Mouse (Mus musculus): ENCODE measurements around the gene Adgra1. TPM values are rescaled to one million over a fixed set of nuclear protein-coding genes. Genes with fewer than 3 reads are reported as not detected.

Adgra1 gene
- polyA plus RNA-seq, 1 experiment, result 21.5 TPM

DNA sequence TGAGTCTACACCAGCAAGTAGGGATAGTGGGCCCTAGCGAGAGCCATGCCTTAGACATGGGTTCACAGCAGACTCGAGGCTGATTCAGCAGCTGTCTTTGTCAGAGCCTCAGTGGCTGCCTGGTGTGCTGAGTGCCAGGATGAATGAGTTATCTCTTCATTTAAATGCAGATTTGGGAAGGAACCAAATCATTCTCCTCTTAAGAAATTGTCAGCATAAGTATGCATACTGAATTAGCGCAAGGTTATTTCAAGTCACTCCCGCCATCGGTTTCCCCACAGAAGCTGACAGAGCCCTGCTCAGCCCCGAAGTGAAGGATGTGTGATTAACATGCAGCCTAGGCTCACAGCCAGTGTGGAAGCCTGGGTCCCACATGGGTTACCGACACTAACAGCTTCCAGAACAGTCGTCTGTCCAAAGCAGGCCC, 27.8 kb upstream of the Adgra1 start:
- no peak for DNase-seq
- no peak overlapping the region for H3K27ac ChIP-seq (ENCODE audit: insufficient read depth, low read length)
- no peaks in the 10 kb centered on the region for H3K27me3 ChIP-seq (ENCODE audit: control insufficient read depth, insufficient read depth, low read length)
- H3K4me1 ChIP-seq (ENCODE audit: control insufficient read depth, insufficient read depth, low read length), result no peaks in the 10 kb centered on the region
- 33% methylated on average over 8 of the region's 8 CpGs for WGBS
- TF ChIP-seq POLR2A (IDR thresholded peaks at IDR 0.05; ENCODE audit: borderline replicate concordance, insufficient read depth, low read length) (no peak), CTCF (IDR thresholded peaks at IDR 0.05; ENCODE audit: borderline replicate concordance, insufficient read depth, low read depth, low read length) (no peak)
- no peak overlapping the region for H3K4me3 ChIP-seq (replicated peaks; ENCODE audit: insufficient read depth, low read depth, low read length)

DNA sequence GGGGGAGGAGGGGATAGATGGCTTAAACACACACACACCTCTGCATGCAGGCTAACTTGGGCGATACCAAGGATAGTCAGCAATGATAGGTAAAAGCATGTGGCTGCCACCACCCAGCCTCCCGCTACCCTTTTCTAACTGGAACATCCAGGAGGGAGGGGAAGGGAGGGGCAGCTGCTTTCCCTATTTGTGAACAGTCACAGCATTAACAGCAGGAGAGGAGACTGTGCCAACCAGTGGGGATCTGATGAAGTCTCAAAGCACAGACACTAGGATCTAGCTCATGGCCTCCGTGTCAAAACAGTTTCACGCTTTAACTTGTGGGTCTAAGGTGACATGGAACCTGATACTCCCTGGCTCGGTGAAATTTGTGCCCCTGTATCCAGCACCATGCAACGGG, 23.9 kb upstream of the Adgra1 start:
- WGBS, result 39% methylated on average over 6 of the region's 6 CpGs
- H3K4me1 ChIP-seq (ENCODE audit: control insufficient read depth, insufficient read depth, low read length), result peaks cover 3% of the 10 kb centered on the region; the same call in 1 of the 2 replicates
- TF ChIP-seq POLR2A (IDR thresholded peaks at IDR 0.05; ENCODE audit: borderline replicate concordance, insufficient read depth, low read length) (no peak), CTCF (IDR thresholded peaks at IDR 0.05; ENCODE audit: borderline replicate concordance, insufficient read depth, low read depth, low read length) (no peak)

DNA sequence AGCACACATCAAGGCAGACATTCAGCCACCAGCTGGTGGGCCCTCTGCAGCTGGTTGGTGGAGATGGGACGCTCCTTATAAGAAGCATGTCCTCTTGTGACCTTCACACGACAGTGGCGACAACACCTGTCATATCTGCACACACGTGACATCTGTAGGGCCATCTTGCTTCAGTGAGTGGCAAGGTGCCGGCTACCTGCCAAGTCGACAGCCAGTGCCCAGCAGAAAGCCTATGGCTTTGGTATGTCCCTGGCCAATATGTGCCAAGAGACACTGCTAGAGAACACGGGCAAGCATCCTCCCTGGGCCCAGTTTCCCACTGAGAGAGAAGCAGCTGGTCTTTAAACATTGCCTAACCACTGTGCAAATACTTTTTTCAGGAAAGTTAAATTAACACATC, 22.3 kb upstream of the Adgra1 start:
- 30% methylated on average over 7 of the region's 7 CpGs for WGBS

More for the DNA sequence above, 23.9 kb upstream of the Adgra1 start:
- H3K27ac ChIP-seq (ENCODE audit: insufficient read depth, low read length), result no peak overlapping the region
- no peak overlapping the region for H3K4me3 ChIP-seq (replicated peaks; ENCODE audit: insufficient read depth, low read depth, low read length)
- no peaks in the 10 kb centered on the region for H3K27me3 ChIP-seq (ENCODE audit: control insufficient read depth, insufficient read depth, low read length)
- no peak for DNase-seq

DNA sequence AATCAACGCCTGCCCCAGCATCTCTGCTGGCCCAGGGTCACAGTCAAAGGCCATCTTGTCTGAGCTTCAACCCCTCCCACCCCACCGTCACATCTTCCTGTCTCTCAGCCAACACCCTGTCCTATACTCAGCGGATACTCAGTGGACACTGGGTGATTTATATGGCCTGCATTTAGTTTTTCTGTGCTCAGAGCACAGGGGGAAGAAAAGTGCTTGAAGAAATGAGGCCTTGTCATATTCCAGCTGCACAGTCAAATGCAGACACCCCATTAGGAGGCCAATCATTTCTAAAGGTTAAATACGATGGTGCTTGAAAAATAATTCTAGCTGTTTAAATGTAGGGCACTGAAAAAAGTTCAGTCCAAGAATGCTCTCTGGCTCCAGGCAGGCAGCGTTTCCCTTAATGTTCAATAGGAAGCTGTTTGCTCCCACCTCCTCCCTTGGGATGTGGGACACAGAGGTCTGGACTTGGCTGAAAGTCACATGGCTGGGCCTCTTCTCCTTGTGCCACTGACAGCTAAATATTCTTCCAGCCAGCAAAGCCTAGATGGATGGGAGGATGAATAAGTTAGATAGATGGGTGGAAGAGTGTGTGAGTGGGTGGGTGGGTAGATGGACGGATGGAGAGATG, 20.3 kb upstream of the Adgra1 start:
- no peak for DNase-seq
- H3K4me3 ChIP-seq (replicated peaks; ENCODE audit: insufficient read depth, low read depth, low read length), result no peak overlapping the region
- H3K27me3 ChIP-seq (ENCODE audit: control insufficient read depth, insufficient read depth, low read length), result no peaks in the 10 kb centered on the region
- H3K4me1 ChIP-seq (ENCODE audit: control insufficient read depth, insufficient read depth, low read length), result peaks cover 3% of the 10 kb centered on the region; the same call in 1 of the 2 replicates
- 89% methylated on average over 6 of the region's 6 CpGs for WGBS
- no peak overlapping the region for H3K27ac ChIP-seq (ENCODE audit: insufficient read depth, low read length)
- TF ChIP-seq CTCF (IDR thresholded peaks at IDR 0.05; ENCODE audit: borderline replicate concordance, insufficient read depth, low read depth, low read length) (no peak), POLR2A (IDR thresholded peaks at IDR 0.05; ENCODE audit: borderline replicate concordance, insufficient read depth, low read length) (no peak)

More for the DNA sequence above, 22.3 kb upstream of the Adgra1 start:
- H3K4me3 ChIP-seq (replicated peaks; ENCODE audit: insufficient read depth, low read depth, low read length), result no peak overlapping the region
- peaks cover 3% of the 10 kb centered on the region; the same call in 1 of the 2 replicates for H3K4me1 ChIP-seq (ENCODE audit: control insufficient read depth, insufficient read depth, low read length)
- TF ChIP-seq POLR2A (IDR thresholded peaks at IDR 0.05; ENCODE audit: borderline replicate concordance, insufficient read depth, low read length) (no peak), CTCF (IDR thresholded peaks at IDR 0.05; ENCODE audit: borderline replicate concordance, insufficient read depth, low read depth, low read length) (no peak)
- DNase-seq, result no peak
- no peaks in the 10 kb centered on the region for H3K27me3 ChIP-seq (ENCODE audit: control insufficient read depth, insufficient read depth, low read length)
- H3K27ac ChIP-seq (ENCODE audit: insufficient read depth, low read length), result no peak overlapping the region

DNA sequence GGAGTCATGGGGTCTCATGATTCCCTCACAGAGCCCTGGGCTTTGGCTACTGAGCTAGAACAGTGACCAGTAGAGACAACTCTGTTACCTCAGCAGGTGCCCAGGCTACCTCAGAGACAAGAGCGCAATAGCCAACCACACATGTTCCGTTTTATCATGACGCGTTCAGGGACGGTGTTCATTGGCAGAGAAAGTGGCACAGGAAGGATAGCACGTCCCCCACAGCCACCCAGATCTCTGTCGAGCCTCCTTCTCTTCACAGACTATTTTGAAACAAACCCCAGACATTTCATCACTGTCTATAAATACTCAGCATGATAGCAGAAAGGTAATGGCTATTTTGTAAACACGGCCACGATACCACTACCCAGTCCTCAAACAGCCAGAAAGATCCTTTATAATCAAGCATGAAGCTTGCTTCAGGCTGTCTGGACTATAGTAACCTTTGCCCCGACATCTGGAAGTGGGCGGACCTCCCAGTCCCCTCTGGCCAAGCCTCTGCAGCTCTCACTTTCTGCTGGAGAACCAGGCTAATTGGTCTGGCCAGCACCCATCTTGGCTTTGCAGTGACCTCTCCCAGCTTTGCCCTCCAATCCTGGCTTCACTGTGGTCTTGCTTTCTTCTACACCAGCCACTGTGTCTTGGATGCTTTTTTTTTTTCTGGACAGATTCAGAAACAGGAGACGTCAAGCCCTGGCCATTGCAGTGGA, 11.5 kb upstream of the Adgra1 start:
- Histone ChIP-seq H3K4me1 (ENCODE audit: control insufficient read depth, insufficient read depth, low read length) (no peaks in the 10 kb centered on the region), H3K27ac (ENCODE audit: insufficient read depth, low read length) (no peak overlapping the region), H3K4me3 (replicated peaks; ENCODE audit: insufficient read depth, low read depth, low read length) (no peak overlapping the region), H3K27me3 (ENCODE audit: control insufficient read depth, insufficient read depth, low read length) (no peaks in the 10 kb centered on the region)
- 78% methylated on average over 12 of the region's 12 CpGs for WGBS
- DNase-seq, result no peak
- TF ChIP-seq CTCF (IDR thresholded peaks at IDR 0.05; ENCODE audit: borderline replicate concordance, insufficient read depth, low read depth, low read length), result no peak
- TF ChIP-seq POLR2A (IDR thresholded peaks at IDR 0.05; ENCODE audit: borderline replicate concordance, insufficient read depth, low read length), result no peak

DNA sequence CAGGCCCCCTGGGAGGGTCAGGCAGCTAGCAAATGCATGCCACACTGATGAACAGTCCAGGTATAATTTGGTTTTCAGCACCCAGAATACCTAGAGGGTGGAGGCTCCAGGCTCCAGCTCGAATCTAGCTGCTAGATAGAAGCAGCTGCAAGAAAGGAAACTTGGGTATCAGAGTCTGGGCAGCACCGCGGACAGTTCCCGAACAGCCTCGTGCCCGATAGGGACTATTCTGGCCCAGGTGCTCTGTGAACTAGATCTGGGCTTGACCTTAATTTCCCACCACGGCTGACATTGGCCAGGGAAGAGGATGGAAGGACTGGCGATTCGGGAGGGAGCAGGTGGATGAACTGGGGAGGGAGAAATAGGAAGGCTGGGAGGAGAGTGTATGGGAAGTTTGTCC, 6.3 kb upstream of the Adgra1 start:
- H3K4me1 ChIP-seq (ENCODE audit: control insufficient read depth, insufficient read depth, low read length), result no peaks in the 10 kb centered on the region
- DNase-seq, result no peak
- TF ChIP-seq POLR2A (IDR thresholded peaks at IDR 0.05; ENCODE audit: borderline replicate concordance, insufficient read depth, low read length) (no peak), CTCF (IDR thresholded peaks at IDR 0.05; ENCODE audit: borderline replicate concordance, insufficient read depth, low read depth, low read length) (no peak)
- H3K27ac ChIP-seq (ENCODE audit: insufficient read depth, low read length), result no peak overlapping the region
- WGBS, result 32% methylated on average over 9 of the region's 9 CpGs
- no peak overlapping the region for H3K4me3 ChIP-seq (replicated peaks; ENCODE audit: insufficient read depth, low read depth, low read length)
- H3K27me3 ChIP-seq (ENCODE audit: control insufficient read depth, insufficient read depth, low read length), result no peaks in the 10 kb centered on the region

DNA sequence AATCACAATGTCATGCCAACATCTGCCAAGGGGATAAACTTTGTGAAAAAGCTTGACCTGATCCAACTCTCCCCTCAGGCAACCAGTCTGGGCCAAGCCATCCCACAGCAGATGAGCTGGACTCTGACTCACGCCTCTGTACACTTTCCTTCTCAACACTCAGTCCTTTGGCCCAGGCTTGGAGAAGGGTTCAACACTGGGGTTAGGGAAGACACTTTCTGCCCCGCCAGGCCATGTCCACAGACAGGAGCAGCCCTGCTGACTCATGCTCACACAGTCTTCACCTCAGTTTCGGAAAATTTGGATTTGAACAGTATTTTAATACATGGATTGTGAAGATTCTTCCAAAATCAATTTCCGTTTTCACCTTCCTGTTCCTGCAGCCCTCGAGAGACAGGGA, 442 bp upstream of the Adgra1 start:
- DNase-seq, result peak; percentile 32 to 37
- Histone ChIP-seq H3K27me3 (ENCODE audit: control insufficient read depth, insufficient read depth, low read length) (no peaks in the 10 kb centered on the region), H3K4me1 (ENCODE audit: control insufficient read depth, insufficient read depth, low read length) (0 out of 2 replicates have a peak, but pooled peaks cover 6% of the 10 kb centered on the region), H3K4me3 (replicated peaks; ENCODE audit: insufficient read depth, low read depth, low read length) (peak overlapping the region; percentile 55), H3K27ac (ENCODE audit: insufficient read depth, low read length) (no peak overlapping the region)
- TF ChIP-seq POLR2A (IDR thresholded peaks at IDR 0.05; ENCODE audit: borderline replicate concordance, insufficient read depth, low read length) (no peak), CTCF (IDR thresholded peaks at IDR 0.05; ENCODE audit: borderline replicate concordance, insufficient read depth, low read depth, low read length) (no peak)
- 19% methylated on average over 5 of the region's 5 CpGs for WGBS

Measured in cerebellum, adult 2 months (tissue).